Mouse (Mus musculus): ENCODE data around the gene Vtn. TPM values are rescaled to one million over a fixed set of nuclear protein-coding genes. Genes with fewer than 3 reads are reported as not detected.

Gene Vtn
- polyA plus RNA-seq, 1 experiment, result not detected

GRCm38 (mm10) chr11:78512025-78512957 lies 13.4 kb downstream of the Vtn start, which contains the start of the genes Tmem199 and Poldip2:
Gene Tmem199 (minus strand): TSS chr11:78512172.
Gene Poldip2 (plus strand): TSS chr11:78512193.
- Histone ChIP-seq H3K4me1 (ENCODE audit: control insufficient read depth, insufficient read depth, low read length) (peaks cover 5% of the 10 kb centered on the region), H3K27ac (ENCODE audit: insufficient read depth, low read length) (peak within 1 kb of the TSS; percentile 58; the same call in 1 of the 2 replicates), H3K4me3 (ENCODE audit: insufficient read depth, low read length) (peak within 1 kb of the TSS; percentile 97)
- TF ChIP-seq CTCF (IDR thresholded peaks at IDR 0.05; ENCODE audit: borderline replicate concordance, insufficient read depth, low read length) (no peak), POLR2A (IDR thresholded peaks at IDR 0.05; ENCODE audit: low read depth, low read length) (peak; percentile 92)

GRCm38 (mm10) chr11:78513106-78513790 lies 14.4 kb downstream of the Vtn start:
- H3K27ac ChIP-seq (ENCODE audit: insufficient read depth, low read length), result no peak overlapping the region
- TF ChIP-seq CTCF (IDR thresholded peaks at IDR 0.05; ENCODE audit: borderline replicate concordance, insufficient read depth, low read length) (no peak), POLR2A (IDR thresholded peaks at IDR 0.05; ENCODE audit: low read depth, low read length) (peak; percentile 4; the same call in 1 of the 2 replicates)
- H3K4me3 ChIP-seq (ENCODE audit: insufficient read depth, low read length), result peak overlapping the region; percentile 97

GRCm38 (mm10) chr11:78515549-78516325 lies 16.8 kb downstream of the Vtn start:
- Histone ChIP-seq H3K4me3 (ENCODE audit: insufficient read depth, low read length) (no peak overlapping the region), H3K4me1 (ENCODE audit: control insufficient read depth, insufficient read depth, low read length) (peaks cover 5% of the 10 kb centered on the region), H3K27ac (ENCODE audit: insufficient read depth, low read length) (no peak overlapping the region)
- TF ChIP-seq POLR2A (IDR thresholded peaks at IDR 0.05; ENCODE audit: low read depth, low read length) (no peak), CTCF (IDR thresholded peaks at IDR 0.05; ENCODE audit: borderline replicate concordance, insufficient read depth, low read length) (no peak)

More at GRCm38 (mm10) chr11:78513106-78513790, 14.4 kb downstream of the Vtn start:
- peaks cover 5% of the 10 kb centered on the region for H3K4me1 ChIP-seq (ENCODE audit: control insufficient read depth, insufficient read depth, low read length)

GRCm38 (mm10) chr11:78518931-78519330 lies 20.0 kb downstream of the Vtn start:
- Histone ChIP-seq H3K4me1 (ENCODE audit: control insufficient read depth, insufficient read depth, low read length) (peaks cover 6% of the 10 kb centered on the region; the same call in 1 of the 2 replicates), H3K27ac (ENCODE audit: insufficient read depth, low read length) (no peak overlapping the region), H3K4me3 (ENCODE audit: insufficient read depth, low read length) (no peak overlapping the region)
- TF ChIP-seq CTCF (IDR thresholded peaks at IDR 0.05; ENCODE audit: borderline replicate concordance, insufficient read depth, low read length), result no peak
- no peak for TF ChIP-seq POLR2A (IDR thresholded peaks at IDR 0.05; ENCODE audit: low read depth, low read length)

GRCm38 (mm10) chr11:78521880-78522279 lies 23.0 kb downstream of the Vtn start:
- H3K4me3 ChIP-seq (ENCODE audit: insufficient read depth, low read length), result no peak overlapping the region
- TF ChIP-seq CTCF (IDR thresholded peaks at IDR 0.05; ENCODE audit: borderline replicate concordance, insufficient read depth, low read length) (no peak), POLR2A (IDR thresholded peaks at IDR 0.05; ENCODE audit: low read depth, low read length) (no peak)
- H3K27ac ChIP-seq (ENCODE audit: insufficient read depth, low read length), result peak overlapping the region; percentile 91
- H3K4me1 ChIP-seq (ENCODE audit: control insufficient read depth, insufficient read depth, low read length), result peaks cover 6% of the 10 kb centered on the region; the same call in 1 of the 2 replicates

GRCm38 (mm10) chr11:78522481-78522997 lies 23.6 kb downstream of the Vtn start:
- Histone ChIP-seq H3K4me3 (ENCODE audit: insufficient read depth, low read length) (no peak overlapping the region), H3K27ac (ENCODE audit: insufficient read depth, low read length) (peak overlapping the region; percentile 91), H3K4me1 (ENCODE audit: control insufficient read depth, insufficient read depth, low read length) (peaks cover 6% of the 10 kb centered on the region; the same call in 1 of the 2 replicates)
- TF ChIP-seq CTCF (IDR thresholded peaks at IDR 0.05; ENCODE audit: borderline replicate concordance, insufficient read depth, low read length) (no peak), POLR2A (IDR thresholded peaks at IDR 0.05; ENCODE audit: low read depth, low read length) (no peak)

GRCm38 (mm10) chr11:78523241-78523955 lies 24.5 kb downstream of the Vtn start:
- H3K4me1 ChIP-seq (ENCODE audit: control insufficient read depth, insufficient read depth, low read length), result peaks cover 6% of the 10 kb centered on the region; the same call in 1 of the 2 replicates
- peak overlapping the region; percentile 91 for H3K27ac ChIP-seq (ENCODE audit: insufficient read depth, low read length)
- no peak overlapping the region for H3K4me3 ChIP-seq (ENCODE audit: insufficient read depth, low read length)
- TF ChIP-seq POLR2A (IDR thresholded peaks at IDR 0.05; ENCODE audit: low read depth, low read length) (no peak; the same call in 1 of the 2 replicates), CTCF (IDR thresholded peaks at IDR 0.05; ENCODE audit: borderline replicate concordance, insufficient read depth, low read length) (no peak)

- H3K27ac ChIP-seq (ENCODE audit: insufficient read depth, low read length), result peak overlapping the region; percentile 91
- H3K4me1 ChIP-seq (ENCODE audit: control insufficient read depth, insufficient read depth, low read length), result peaks cover 6% of the 10 kb centered on the region; the same call in 1 of the 2 replicates
- H3K4me3 ChIP-seq (ENCODE audit: insufficient read depth, low read length), result no peak overlapping the region
- TF ChIP-seq POLR2A (IDR thresholded peaks at IDR 0.05; ENCODE audit: low read depth, low read length) (no peak), CTCF (IDR thresholded peaks at IDR 0.05; ENCODE audit: borderline replicate concordance, insufficient read depth, low read length) (no peak)
Measured at GRCm38 (mm10) chr11:78524838-78525237, 25.9 kb downstream of the Vtn start.
